Mouse (Mus musculus) left cerebral cortex, postnatal 36 days (tissue): ENCODE measurements at regions not wholly inside any gene's neighbourhood (a gene's known extent, or its start where the extent isn't known, plus 50 kb on each side); places are given as distances from the start of the nearest gene placed in this dataset.

Experiments used
- DNase-seq, 2 experiments: peaks; one replicate each; pipeline ENCODE4 v3.0.0; 2021 to 2022; ENCODE audit warnings: low spot score in 2 of 2, mixed read lengths in 1 of 2
- intact Hi-C: fragments of 180-260 bp; cut with DNase I; formaldehyde crosslinking; loops from one replicate; pipeline ENCODE4 v1.15.1; 2025

DNA sequence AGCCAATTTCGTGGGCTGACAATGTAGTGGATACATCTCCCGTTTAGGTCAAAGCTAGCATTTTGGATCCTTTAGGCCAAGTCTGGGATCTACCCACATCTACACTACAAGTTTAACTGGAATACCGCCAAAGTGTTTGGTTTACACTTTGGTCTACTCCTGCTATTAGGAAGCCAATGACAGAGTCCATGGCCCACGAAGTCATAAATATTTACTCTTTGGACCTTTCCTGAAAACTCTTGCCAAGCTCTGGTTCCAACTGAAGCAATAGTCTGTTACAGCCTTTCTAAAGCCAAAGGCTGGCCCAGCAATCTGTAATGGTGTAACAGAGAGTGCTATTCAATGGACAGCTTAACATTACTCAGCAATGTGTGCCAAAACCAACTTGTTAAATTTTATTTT lies 1600.8 kb downstream of the Efnb2 start:
- intact Hi-C loops, result no loop called here
- DNase-seq, result no peak

DNA sequence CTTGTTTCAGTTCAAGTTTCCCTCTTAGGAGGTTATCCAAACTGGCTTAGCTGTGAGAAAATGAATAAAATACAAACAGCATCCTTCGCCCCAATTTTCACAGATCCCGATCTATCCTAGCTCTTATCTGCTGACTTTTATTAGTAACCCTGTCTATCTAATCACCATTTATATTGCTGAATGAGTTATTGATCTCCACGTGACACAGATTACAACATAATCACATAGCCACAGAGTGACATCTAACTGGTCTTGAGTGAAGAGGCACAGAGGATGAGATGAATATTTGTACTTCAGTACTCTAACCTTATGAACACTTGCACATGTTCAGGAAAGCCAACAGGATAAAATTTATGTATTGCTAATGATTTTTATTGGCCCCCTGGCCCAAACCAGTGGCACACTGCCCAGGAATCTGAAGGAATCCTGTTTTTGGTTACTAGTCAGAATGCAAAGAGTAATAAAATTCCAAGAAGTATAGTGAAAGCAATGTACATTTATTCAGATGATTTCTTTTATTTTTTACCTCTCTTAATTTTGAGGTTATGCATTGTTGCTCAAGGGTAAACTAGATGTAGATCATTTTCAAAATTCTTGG lies 1634.7 kb downstream of the Efnb2 start:
- no peak for DNase-seq
- intact Hi-C loops, result no loop called here

- intact Hi-C loops, result no loop called here
- DNase-seq, result no peak
Measured at GRCm38 (mm10) chr8:7024336-7024735, 1636.7 kb downstream of the Efnb2 start.

GRCm38 (mm10) chr8:7011881-7012280 lies 1649.2 kb downstream of the Efnb2 start:
- intact Hi-C loops, result loop anchor here (10.0 kb wide), 1 partner anchor 1643 kb away; no protein-coding TSS in a partner anchor
- peak; percentile 34 to 55 for DNase-seq

- DNase-seq, result no peak
- intact Hi-C loops, result no loop called here
Measured at GRCm38 (mm10) chr8:6991516-6991915, 1669.5 kb downstream of the Efnb2 start.

DNA sequence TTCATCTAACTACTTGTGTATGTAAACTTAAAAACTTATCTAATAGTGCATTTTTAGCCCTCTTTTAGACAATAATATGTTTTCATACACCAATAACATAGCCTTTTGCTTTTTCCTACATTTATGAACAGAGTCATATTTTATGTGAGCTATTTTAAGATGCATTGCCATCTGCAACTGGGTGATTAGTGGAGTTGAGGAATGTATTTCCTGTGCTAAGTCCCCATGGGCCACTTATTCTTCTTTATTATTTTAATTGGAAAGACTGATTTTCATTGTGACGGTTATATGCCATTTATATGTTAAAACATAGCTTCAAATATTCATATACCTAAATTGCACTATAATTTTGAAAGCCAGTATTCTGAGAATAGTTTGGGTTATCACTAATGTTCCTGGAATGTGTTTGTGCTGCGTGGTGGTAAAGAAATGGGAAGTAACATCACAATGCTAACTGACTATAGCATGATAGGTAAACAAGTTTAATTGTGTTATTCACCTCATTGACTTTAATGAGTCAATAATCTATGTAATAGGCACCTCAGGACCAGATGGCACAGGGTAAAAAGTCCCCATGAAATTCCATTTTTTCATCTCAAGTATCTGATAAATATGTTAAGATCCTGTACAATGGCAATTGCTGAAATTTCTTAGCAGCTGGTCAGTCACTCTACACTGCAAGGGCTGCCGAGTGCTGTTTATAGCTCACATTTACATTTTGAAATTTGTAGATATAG lies 1671.5 kb downstream of the Efnb2 start:
- intact Hi-C loops, result no loop called here
- no peak for DNase-seq

DNA sequence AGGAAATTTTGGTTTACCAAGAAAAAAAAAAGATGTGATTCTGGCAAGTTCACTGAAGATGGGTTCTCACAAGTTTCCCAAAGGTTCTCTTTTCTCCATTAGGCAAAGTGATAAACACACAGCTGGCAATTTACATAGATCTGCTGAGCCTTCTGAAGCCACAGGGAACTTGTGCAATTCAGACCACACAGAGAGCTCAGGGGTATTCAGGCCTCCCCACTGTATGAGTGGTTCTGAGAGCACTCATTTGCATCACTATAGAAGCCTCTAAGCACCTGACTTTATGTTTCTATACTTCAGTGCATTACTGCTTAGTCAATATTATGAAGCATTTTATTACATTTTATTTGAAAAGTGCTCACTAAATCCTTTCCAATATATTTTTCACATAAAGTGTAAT lies 1687.1 kb downstream of the Efnb2 start:
- no peak for DNase-seq
- intact Hi-C loops, result no loop called here

DNA sequence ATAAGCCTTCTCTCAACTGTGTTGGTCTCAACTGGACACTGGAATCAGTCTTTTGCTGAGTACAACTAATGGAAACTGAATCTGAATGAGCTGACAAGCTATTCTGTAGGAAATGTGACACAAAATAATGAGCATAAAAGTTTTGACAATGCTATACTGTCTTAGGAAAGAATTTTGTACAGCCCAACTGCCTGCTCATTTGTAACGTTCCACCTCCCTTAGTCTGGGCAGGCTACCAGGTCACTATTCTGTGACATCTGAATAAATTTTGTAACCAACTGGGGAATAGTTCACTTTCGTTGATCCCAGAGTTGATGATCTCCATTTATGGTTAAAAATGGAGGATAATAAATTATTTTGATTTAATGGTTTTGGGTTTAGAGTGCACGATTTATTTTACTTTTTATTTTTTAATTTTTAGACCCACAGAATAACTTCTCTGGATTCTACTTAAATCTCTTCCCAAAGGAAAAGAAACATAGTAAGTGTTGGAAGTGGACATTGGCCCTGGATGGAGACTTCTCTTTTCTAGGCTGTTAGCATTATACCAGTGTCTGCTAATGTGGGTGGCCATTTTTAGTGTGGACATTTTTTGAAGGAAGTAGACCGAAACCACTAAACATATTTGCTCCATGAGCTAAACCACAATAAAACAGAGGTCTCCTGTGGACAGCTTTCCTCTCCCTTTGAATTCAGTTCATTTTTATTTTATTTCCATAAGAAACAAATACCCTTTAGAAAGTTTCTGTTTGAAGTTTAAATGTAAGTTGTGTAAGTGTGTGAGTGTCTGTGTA lies 1697.8 kb downstream of the Efnb2 start:
- DNase-seq, result no peak
- intact Hi-C loops, result no loop called here

DNA sequence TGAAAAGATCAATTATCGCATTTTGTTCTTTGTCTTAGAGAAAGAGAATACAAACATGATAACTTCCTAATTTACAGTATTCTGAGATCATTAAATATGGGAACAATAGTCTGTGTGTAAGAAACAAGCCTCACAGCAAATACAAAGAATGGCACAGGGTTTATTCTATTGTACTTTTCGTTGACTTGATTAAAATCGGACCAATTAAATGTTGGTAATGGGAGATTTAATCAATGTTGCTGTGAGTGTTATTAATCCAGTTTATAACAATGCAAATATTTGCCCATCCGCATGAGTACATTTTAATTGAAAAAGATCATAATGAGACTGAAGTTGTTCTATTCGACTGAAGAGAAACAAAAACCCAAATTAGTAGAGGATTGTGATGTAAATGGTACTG lies 1703.0 kb downstream of the Efnb2 start:
- no peak for DNase-seq
- intact Hi-C loops, result no loop called here

DNA sequence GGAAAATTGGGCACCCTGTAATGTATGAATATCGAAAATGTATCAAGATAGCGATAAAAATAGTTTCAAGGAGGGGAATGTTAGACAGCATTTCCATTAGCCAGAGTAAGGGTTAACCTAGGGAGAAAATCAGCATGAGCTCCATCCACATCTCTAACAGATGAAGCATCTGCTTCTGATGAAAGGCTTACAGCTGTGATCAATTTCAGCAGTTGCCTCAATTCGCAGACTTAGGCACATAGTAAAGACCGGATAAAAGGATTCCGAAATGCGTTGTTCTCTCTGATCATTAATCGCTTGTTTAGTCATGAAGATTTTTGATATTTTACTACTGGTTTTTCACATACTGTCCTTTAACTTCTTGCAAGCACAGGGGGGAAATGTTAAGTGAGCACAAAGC lies 1706.8 kb downstream of the Efnb2 start:
- DNase-seq, result no peak
- intact Hi-C loops, result no loop called here

DNA sequence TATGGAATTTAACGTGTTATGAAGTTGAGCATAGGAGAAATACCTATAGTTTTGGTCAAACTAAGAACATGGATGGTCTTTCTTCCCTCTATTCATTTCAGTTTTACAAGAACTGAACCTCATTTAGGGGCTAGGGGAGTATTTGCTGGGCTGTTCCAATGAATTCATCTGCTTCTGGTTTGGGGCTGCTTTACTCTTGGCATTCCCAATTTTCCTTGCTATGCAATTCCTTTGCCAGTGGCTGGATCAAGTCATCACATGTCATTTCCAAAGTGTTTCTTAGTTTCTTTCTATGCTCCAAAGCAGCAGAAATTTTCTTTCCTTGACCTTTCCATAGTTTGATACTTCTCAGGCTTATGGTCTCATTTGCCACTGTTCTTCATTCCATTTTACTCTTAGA lies 1738.6 kb downstream of the Efnb2 start:
- DNase-seq, result no peak
- intact Hi-C loops, result no loop called here

DNA sequence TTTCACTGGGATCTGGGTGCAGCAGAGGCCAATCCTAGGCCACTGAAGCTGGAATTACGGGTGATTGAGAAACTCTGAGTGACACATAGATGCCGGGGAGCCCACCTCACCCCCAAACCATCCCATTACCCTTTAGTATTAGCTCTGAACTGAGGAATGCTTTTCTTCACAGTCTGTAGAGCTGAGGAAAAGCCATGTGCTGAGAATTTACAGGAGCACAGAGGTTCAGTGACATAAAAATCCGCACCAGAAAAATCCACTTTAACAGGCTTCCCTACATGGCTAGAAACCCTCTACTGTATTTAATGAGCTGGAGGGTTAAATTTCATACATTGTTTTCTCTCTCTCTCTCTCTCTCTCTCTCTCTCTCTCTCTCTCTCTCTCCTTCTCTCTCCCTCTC lies 1753.4 kb downstream of the Efnb2 start:
- DNase-seq, result no peak
- intact Hi-C loops, result no loop called here

- DNase-seq, result no peak
Measured at GRCm38 (mm10) chr8:6891456-6891855, 1769.6 kb downstream of the Efnb2 start.

GRCm38 (mm10) chr8:6886779-6887402 lies 1774.2 kb downstream of the Efnb2 start:
- no peak for DNase-seq
- intact Hi-C loops, result no loop called here

More at GRCm38 (mm10) chr8:6891456-6891855, 1769.6 kb downstream of the Efnb2 start:
- intact Hi-C loops, result no loop called here

DNA sequence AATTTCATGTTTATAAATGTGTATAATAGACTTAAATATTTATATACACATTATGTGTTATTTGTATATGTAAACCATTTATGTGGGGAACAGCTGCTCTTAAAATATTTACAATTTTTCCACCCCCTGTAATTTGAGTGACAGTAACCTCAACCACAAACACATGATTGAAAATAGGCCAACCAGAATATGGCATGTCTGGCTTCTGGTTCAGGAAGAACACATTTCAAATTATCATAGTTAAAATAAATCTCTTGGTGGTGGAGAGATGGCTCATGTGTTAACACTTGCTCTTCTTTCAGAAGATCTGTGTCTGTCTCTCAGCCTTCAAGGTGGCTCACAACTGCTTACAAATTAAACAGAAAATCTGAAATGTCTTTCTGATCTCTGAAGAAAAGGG lies 1776.2 kb downstream of the Efnb2 start:
- intact Hi-C loops, result no loop called here
- DNase-seq, result no peak

- intact Hi-C loops, result no loop called here
- DNase-seq, result no peak
Measured at GRCm38 (mm10) chr8:6882626-6883025, 1777.5 kb upstream of the Slc10a2 start.
